Mouse (Mus musculus) 3T3-L1 (cell line): Measurements from ENCODE around the gene Acap2.

Experiments used
- DNase-seq: peaks from one replicate; pipeline ENCODE4 v3.0.0-alpha.2; 2015; ENCODE audit warnings: low read depth, low spot score

Acap2 gene

GRCm38 (mm10) chr16:31169596-31169995, 31.4 kb downstream of the Acap2 start:
- no peak for DNase-seq

GRCm38 (mm10) chr16:31167934-31168333, 33.1 kb downstream of the Acap2 start:
- no peak for DNase-seq

GRCm38 (mm10) chr16:31167017-31167887, 33.8 kb downstream of the Acap2 start:
- no peak for DNase-seq

- no peak for DNase-seq
These were observed 35.1 kb downstream of the Acap2 start for GRCm38 (mm10) chr16:31165907-31166306.

- no peak for DNase-seq
These were observed 35.6 kb downstream of the Acap2 start for GRCm38 (mm10) chr16:31165467-31165866.

GRCm38 (mm10) chr16:31164125-31164524, 36.9 kb downstream of the Acap2 start:
- no peak for DNase-seq

- no peak for DNase-seq
These were observed 40.6 kb downstream of the Acap2 start for GRCm38 (mm10) chr16:31160486-31160885.

GRCm38 (mm10) chr16:31159491-31159890, 41.6 kb downstream of the Acap2 start:
- no peak for DNase-seq

- DNase-seq, result no peak
These were observed 51.2 kb downstream of the Acap2 start for GRCm38 (mm10) chr16:31149841-31150240.

- no peak for DNase-seq
These were observed 52.2 kb downstream of the Acap2 start for GRCm38 (mm10) chr16:31148891-31149290.

GRCm38 (mm10) chr16:31147766-31148165, 53.3 kb downstream of the Acap2 start:
- no peak for DNase-seq

- no peak for DNase-seq
These were observed 59.1 kb downstream of the Acap2 start for GRCm38 (mm10) chr16:31141916-31142315.

GRCm38 (mm10) chr16:31136616-31137253, 64.3 kb downstream of the Acap2 start:
- no peak for DNase-seq

GRCm38 (mm10) chr16:31135519-31135918, 65.5 kb downstream of the Acap2 start:
- no peak for DNase-seq

- no peak for DNase-seq
These were observed 69.5 kb downstream of the Acap2 start for GRCm38 (mm10) chr16:31131531-31131930.

- no peak for DNase-seq
These were observed 72.9 kb downstream of the Acap2 start for GRCm38 (mm10) chr16:31128116-31128515.

GRCm38 (mm10) chr16:31124991-31125390, 76.1 kb downstream of the Acap2 start:
- DNase-seq, result no peak

GRCm38 (mm10) chr16:31121612-31122011, 79.4 kb downstream of the Acap2 start:
- no peak for DNase-seq

GRCm38 (mm10) chr16:31113596-31113995, 87.4 kb downstream of the Acap2 start:
- peak; percentile 65 for DNase-seq

GRCm38 (mm10) chr16:31101352-31101751, 99.7 kb downstream of the Acap2 start:
- DNase-seq, result no peak

GRCm38 (mm10) chr16:31099906-31100305, 101.1 kb downstream of the Acap2 start:
- no peak for DNase-seq

- DNase-seq, result no peak
These were observed 107.0 kb downstream of the Acap2 start for GRCm38 (mm10) chr16:31094036-31094435.

- DNase-seq, result no peak
These were observed 107.9 kb downstream of the Acap2 start for GRCm38 (mm10) chr16:31093186-31093585.
